Mouse (Mus musculus) frontal cortex, adult (tissue): Measurements from ENCODE around the gene Rapgef5.
"Not testable (repeated sequence)": the region's sequence is repeated elsewhere in the genome, so short reads cannot be mapped to it uniquely, and the experiment has no call there.

Experiments
- ATAC-seq: cut with Nextera tagmentation; 2 replicates; pipeline ENCODE4 v1.9.2; 2017; ENCODE audit warnings: mild to moderate bottlenecking, moderate library complexity, mixed read lengths; ENCODE audit not compliant: low TSS enrichment

The Rapgef5 gene

DNA sequence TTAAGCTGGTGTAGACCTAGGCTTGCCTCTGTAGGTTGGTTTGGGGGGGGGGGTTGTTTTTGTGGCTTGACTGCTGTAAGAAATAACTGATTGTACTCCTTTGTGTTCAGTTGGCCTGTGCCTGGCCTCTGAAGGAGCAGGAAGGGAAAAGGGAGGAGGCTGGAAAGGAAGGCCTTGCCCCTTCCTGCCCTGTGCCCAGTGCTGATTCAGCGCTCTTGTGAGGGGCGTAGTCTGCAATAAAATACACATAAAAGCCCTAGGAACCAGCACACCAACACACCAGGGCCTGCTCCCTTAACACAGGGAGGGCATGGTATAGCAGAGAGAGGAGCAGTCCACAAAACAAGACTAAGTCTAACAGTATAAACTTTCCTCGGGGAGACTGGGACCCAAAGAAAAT is 247.0 kb downstream of the Rapgef5 start:
- no peak for ATAC-seq

DNA sequence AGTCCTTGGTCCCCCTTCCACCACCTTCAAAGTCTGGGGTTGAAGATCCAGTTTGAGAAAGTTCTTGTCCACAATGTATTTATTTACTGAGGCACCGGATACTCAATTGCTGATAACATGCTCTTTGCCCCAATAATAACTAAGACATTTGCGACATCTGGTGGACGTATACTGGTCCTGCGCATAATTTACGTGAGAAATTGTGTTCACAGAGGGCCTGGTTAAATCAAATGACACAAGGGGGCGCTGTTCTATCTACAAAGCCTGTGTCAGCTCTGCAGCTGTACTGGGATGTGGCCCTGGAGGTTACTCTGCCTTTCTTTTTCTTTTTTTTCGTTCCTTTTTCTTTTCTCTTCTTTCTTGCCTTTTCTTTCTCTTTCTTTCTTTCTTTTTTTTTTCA is 248.6 kb downstream of the Rapgef5 start:
- ATAC-seq, result peak; percentile 38; the same call in 1 of the 2 replicates

DNA sequence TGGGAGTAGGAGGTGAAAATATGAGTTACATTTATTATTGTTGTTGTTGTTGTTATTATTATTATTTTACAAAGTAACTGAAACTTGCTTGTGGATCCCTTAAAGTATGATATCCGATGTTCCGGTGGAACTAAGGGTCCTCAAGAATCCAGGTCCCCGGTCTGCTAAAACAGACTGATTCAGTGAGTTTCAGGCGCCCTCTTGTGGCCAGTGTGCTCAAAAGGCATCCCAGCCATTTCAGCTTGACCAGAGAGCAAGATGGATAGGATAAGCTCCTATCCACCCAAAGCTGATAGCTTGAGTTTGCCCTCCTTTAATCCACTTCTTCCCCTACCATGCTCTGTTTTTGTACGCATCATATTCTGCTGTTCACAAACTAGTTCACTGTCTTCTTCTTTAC is 252.8 kb downstream of the Rapgef5 start:
- ATAC-seq, result peak; percentile 66; the same call in 1 of the 2 replicates

DNA sequence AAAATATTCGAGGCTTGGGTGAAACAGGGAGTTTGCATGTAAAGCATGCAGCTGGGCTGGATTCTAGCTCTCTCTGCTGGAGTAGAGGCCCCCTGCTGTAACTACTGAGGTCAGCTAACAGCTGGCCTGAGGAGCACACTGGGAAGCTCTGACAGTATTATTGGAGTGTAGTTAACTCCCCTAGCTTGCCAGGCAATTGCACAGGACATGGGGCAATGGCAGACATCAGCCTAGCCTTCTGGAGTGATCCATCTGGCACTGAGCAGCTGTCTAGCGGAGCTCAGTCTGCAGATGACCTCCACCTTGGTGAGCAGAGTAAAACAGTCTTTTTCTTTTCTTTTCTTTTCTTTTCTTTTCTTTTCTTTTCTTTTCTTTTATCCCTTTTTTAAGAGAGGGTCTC is 253.9 kb downstream of the Rapgef5 start:
- no peak for ATAC-seq

DNA sequence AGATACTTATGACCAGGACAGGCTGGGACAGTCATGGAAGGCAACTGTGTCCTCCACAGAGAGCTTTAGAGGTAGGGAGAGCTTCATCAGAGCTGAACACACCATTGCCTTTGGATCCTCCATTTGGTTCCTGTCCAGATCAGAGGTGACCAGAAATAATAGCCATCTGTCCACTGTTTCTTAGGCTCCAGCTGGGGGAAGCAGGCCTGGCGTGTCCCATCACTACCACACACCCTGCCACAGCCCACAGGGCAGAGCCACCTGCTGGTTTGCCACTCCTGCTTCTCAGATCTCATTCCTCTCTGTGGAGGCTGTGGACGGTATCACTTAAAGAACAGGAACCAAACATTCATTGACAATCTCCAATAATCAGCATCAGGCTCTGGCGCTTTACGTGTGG is 254.9 kb downstream of the Rapgef5 start:
- no peak for ATAC-seq

DNA sequence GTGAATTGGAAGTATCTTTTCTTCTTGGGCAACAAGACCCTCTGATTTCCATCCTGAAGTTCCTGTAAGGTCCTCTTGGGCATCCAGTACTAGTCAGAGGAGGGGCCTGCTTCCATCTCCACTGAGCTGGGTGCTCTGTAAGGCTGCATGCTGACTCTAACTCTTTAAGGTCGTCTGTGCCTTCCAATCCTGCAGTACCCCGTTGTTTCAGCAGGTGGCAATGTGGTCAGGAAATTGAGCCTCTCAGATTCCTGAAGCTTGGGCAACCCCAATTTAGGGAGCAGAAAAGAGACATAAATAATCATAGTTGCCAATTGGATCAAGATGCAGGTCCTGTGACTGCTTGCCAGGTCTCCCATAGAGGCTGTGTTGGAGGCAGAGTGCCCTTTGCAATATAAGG is 256.4 kb downstream of the Rapgef5 start:
- ATAC-seq, result peak; percentile 90

DNA sequence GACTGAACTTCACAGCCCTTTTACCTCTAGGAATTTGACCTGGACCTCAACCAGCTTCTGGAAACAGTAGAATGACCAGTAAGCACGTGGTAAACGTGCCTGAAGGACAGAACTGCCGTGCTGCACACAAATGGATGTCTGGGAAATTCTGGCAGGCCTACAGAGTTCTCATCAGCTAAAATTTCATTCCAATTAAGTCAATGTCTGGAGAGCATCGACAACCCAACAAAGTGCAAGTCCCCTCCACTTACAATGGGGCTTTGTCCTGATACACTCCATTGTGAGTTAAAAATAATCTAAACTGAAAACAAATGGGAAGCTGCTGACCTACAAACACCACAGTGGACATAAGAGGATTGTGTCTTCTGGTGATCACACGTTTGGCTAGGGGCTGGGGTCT is 260.6 kb downstream of the Rapgef5 start:
- ATAC-seq, result no peak

DNA sequence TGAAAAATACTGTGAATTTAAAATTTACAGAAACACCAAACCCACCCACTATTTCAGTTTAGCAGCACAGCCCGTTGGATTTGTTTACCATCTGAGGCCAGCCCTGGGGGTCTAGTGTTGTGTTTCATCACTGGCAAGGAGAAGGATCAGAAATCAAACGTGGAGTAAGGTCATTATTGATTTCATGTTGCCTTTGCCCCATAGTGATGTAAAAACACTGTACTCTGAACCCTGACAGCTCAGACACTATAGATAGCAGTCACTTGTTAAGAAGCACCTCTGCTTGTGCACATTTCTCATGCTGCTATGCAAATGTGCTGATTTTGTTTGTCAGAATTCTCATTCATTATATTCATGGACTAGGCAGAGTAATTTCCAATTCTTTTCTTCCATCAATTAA is 265.1 kb downstream of the Rapgef5 start:
- ATAC-seq, result no peak

DNA sequence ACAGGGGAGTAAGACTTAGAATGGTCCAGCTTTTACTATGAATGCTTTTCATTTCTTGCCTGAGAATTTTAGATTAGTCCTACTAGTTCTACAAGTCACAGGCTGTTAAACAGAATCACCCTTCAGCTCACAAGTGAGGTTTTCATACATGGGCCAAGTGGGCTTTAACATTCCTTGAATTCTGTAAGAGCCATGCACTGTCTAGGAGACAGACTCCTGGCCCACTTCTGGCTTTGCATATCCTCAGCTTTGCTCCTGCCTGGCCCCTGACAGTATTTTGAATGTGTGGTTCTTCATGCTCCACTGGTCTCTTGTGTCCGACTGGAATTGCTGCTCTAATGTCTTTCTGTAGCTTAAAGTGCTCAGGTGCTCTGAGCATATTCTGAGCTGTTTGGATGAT is 267.1 kb downstream of the Rapgef5 start:
- ATAC-seq, result no peak

DNA sequence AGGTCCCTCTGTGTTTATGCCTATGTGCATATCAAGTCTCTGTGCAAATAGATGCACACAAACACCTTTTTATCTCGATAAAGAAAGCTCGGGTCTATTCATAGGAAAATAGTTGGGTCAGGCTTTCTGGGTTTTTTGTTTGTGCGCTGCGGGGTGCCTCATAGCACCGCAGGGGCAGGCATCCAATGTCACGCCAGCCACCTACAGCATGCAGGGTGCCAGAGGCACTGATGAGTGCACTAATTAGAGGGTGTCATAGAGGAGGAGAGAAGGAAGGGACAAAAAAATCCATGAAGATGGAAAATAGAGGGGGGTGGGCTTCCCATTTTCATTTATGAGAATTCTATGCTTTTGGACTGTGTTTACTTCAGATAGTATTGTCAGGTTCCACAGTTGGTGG is 270.3 kb downstream of the Rapgef5 start:
- ATAC-seq, result no peak

DNA sequence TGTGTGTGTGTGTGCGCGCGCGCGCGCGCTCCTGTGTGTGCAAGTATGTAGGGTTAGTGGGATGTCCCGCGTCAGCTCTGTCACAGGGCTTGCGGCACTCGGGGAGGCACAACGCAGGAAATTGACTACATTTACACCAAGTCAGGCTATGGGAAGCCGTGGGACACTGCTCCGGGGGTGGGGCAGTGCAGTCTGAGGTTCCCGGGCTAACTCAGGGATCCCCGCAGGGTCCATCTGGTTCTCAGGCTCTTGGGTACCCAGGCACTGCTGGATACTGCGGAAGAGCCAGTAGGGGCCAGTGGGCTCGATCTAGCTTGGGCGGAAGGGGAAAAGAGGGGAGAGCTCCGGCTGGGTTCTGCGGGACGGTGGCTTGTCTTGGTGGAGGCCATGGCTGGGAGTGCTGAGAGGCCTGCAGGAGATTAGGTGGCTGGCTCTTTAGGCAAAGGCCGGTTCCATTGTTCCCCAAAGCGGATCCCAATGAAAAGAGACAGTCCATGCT is 272.3 kb downstream of the Rapgef5 start:
- no peak for ATAC-seq

DNA sequence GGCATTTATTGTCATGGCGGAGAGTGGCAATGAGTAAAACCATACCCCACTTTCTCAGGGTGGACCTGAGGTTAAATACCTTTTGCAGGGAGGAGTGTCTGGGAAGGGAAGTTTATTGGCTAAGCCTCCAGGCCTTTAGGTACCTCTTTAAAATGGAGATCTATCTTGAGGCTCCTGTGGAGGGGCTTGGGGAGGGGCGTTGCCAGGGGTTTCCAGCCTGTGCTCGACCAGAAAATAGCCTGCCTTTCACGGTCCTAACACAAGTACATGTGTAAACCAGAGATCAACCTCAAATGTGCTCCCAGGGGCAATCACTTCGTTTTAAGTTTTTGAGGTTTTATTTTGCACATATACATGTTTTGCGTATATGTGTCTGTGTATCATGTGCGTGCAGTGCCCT is 272.7 kb downstream of the Rapgef5 start:
- no peak for ATAC-seq

DNA sequence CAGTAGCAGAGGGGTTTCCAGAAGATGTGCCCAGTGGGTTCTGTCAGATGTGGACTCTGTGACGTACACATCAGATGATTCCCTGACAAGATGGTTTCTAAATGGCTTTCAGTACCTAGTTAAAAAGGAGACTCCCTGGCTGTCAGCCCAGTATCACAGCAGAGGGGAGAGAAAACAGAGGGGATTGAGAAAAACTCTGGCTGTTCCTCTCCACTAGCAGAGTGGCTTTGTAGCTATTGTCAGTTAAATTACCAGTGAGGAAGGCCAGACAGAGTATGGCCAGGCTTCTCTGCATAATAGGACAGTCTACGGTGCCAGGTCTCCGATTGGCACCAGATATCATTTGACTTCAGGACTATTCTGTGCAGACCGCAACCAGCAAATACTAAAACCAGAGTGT is 279.0 kb downstream of the Rapgef5 start:
- ATAC-seq, result no peak

DNA sequence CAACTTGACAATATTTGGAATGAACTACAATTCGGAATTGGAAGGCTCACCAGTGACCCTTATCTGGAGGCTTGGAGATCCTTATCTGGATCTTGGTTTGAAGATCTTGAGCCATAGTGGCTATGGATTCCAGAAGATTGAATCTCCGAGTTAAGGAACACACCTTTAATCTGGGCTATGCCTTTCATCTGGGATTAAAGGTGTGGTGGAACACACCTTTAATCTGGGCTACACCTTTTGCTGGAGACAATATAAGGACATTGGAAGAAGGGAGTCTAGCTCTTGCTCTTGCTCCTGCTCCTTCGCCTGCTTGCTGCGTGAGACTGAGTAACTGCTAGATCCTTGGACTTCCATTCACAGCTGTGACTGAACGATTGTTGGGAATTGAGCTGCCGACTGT is 287.7 kb downstream of the Rapgef5 start, which contains the start of gene Cdca7l:
TSS of gene Cdca7l (plus strand) at position 301 of the 400 bp plus-strand sequence.
- ATAC-seq, result not testable (repeated sequence)

DNA sequence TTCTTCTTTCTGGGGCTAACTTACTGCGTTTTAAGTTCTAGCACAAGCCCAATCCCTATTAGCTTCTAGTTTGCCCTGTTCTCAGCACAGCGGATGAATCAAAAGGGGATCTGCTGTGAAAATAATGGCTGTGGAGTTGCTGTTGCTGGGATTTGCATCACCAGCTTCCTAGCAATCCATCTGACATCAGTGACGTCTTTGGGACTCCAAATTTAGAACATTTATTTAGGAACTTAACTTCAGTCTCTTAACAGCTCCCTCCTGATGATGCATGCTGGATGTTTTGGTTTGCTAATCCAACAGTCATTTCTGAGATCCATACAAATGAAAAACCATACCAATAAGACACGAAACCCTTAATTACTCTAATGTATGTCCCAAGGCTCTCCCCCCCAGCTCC is 289.3 kb downstream of the Rapgef5 start:
- no peak for ATAC-seq

DNA sequence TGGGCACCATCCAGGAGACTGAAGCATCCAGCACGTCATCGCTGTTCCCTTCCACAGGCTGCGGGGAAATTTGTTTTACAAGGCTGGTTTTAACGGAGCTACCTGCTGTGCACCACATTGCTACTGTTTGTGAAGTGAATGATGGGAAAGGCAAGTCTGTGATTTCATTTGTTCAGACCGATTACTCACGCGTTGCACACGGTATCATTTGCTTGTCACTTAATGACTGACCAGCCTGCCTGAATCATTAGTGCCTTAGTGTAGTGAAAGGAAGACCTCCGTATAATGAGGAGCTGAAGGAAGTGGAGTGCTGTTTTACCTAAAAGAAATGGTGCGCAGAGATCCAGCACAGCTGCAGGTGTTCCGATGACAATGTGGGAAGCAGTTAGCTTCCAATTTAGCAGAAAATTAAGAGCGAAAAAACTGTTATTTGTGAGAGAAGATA is 289.8 kb downstream of the Rapgef5 start:
- ATAC-seq, result 0 out of 2 replicates have a peak, but pooled peaks have one; percentile 38

DNA sequence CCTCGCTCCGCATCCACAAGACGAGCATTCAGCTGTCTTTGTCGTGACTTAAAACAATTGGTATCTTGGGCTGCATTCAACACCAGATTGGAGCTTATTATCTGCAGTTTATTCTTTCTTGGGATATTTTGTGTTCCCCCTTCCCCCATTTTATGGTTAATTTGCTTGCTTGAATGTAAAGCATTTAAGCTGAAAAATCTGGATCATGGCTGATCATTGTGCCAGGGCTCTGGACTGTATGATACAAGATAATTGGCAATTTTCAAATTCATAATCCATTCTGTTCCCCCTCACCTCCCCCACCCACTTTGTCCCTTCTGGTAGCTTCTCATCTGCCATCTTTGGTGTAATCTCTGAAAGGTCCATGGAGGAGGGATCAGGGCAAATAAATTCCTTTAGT is 290.2 kb downstream of the Rapgef5 start:
- no peak for ATAC-seq

DNA sequence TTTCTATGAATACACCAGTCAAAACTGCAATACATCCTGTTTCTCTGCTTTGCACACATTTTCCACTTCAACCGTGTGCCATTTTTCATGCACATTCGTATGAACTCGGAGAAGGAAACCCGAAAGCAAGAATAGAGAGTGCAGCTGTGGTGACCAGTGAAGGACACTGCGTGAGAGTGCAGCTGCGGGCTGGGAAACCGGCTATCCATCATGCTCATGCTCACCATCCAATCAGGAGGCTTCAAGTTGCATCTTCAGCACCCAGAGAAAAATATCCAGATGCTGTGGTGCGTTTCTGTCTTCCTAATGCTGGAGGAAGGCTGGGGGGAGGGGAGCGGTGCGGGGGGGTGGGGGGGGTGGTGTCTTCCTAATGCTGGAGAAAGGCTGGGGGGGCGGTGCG is 291.4 kb downstream of the Rapgef5 start:
- peak; percentile 38; the same call in 1 of the 2 replicates for ATAC-seq

DNA sequence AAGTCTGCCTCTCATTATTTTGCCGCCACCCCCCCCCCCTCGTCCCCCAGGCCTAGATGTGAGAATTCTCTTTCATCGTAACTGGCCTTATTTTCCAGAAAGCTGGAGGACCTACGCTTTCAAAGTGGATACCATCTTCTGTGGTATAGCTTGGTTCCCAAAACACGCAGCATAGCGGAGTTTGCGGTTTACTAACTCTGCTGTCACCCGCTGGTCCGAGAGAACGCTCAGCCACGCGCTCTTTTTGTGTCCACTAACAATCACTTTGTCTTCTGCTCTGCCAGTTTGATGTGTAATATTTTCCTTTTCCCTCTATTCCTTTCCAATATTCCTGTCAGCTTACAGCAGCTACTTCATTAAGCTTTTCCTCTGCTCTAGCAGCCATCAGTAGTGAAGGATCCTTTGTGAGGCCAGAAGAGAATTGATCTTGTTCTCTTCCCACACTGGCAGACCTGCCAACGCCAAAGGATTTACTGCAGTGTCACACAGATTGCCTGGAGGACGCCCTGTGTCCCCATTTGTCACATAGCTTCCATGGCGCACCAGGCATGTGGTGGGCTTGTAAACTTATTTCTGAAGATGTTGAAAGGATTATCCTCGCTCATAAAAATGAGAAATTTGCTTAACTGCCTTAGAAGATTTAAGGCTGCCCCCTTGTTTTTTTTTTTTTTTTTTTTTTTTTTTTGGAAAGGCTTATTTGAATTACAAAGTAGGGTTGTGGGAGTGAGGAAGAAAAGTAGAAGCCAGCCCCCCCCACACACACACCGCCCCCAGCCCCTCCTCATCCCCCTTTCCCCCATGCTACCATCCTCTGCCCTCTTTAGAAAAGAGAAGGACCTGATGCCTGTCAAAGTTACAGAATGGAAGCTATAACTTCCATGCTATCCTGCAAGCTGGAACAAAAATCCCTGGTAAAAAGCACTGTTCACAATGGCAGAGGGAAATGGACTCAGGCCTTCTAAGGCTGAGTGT is 292.4 kb downstream of the Rapgef5 start:
- no peak for ATAC-seq
